Mouse (Mus musculus): ENCODE results near the gene Ppm1l. TPM values are rescaled to one million over a fixed set of nuclear protein-coding genes. Genes with fewer than 3 reads are reported as not detected.
A peak's percentile ranks its signal among the peaks of the same experiment; 100 is the strongest.

Ppm1l gene
- polyA plus RNA-seq, 1 experiment from 2014 or later, result 17.0 TPM

GRCm38 (mm10) chr3:69319061-69319720 lies 2.5 kb downstream of the Ppm1l start:
- peak overlapping the region; percentile 73 for H3K4me3 ChIP-seq (ENCODE audit: low read depth, low read length)
- peaks cover 11% of the 10 kb centered on the region for H3K4me1 ChIP-seq (replicated peaks; ENCODE audit: control insufficient read depth, insufficient read depth, low read length)
- ATAC-seq (replicated peaks; ENCODE audit: low FRiP score), result no peak
- 91% methylated on average over 6 of the region's 6 CpGs for WGBS
- H3K36me3 ChIP-seq (ENCODE audit: control insufficient read depth, insufficient read depth, low read length), result no peaks in the 10 kb centered on the region
- DNase-seq (ENCODE audit: low spot score), result no peak
- no peak overlapping the region for H3K27ac ChIP-seq (ENCODE audit: low read depth, low read length)
- H3K27me3 ChIP-seq (ENCODE audit: control insufficient read depth, insufficient read depth, low read length), result no peaks in the 10 kb centered on the region
- H3K9ac ChIP-seq (ENCODE audit: low read length), result peak overlapping the region; percentile 41; the same call in 1 of the 2 replicates
- peak overlapping the region; percentile 90 for H3K4me2 ChIP-seq (ENCODE audit: low read depth, low read length, severe bottlenecking)
- no peaks in the 10 kb centered on the region for H3K9me3 ChIP-seq (ENCODE audit: control insufficient read depth, low read length)

GRCm38 (mm10) chr3:69323982-69324381 lies 7.3 kb downstream of the Ppm1l start:
- H3K9ac ChIP-seq (ENCODE audit: low read length), result no peak overlapping the region
- H3K27ac ChIP-seq (ENCODE audit: low read depth, low read length), result no peak overlapping the region
- no peak for DNase-seq (ENCODE audit: low spot score)
- no peak overlapping the region for H3K4me3 ChIP-seq (ENCODE audit: low read depth, low read length)
- H3K27me3 ChIP-seq (ENCODE audit: control insufficient read depth, insufficient read depth, low read length), result no peaks in the 10 kb centered on the region
- no peaks in the 10 kb centered on the region for H3K36me3 ChIP-seq (ENCODE audit: control insufficient read depth, insufficient read depth, low read length)
- peaks cover 3% of the 10 kb centered on the region; the same call in 1 of the 2 replicates for H3K4me1 ChIP-seq (replicated peaks; ENCODE audit: control insufficient read depth, insufficient read depth, low read length)
- 85% methylated on average over 3 of the region's 3 CpGs for WGBS
- H3K9me3 ChIP-seq (ENCODE audit: control insufficient read depth, low read length), result no peaks in the 10 kb centered on the region
- ATAC-seq (replicated peaks; ENCODE audit: low FRiP score), result no peak
- H3K4me2 ChIP-seq (ENCODE audit: low read depth, low read length, severe bottlenecking), result no peak overlapping the region

- Histone ChIP-seq H3K27ac (ENCODE audit: low read depth, low read length) (no peak overlapping the region), H3K9me3 (ENCODE audit: control insufficient read depth, low read length) (no peaks in the 10 kb centered on the region), H3K9ac (ENCODE audit: low read length) (no peak overlapping the region), H3K4me2 (ENCODE audit: low read depth, low read length, severe bottlenecking) (no peak overlapping the region), H3K27me3 (ENCODE audit: control insufficient read depth, insufficient read depth, low read length) (no peaks in the 10 kb centered on the region), H3K4me1 (replicated peaks; ENCODE audit: control insufficient read depth, insufficient read depth, low read length) (no peaks in the 10 kb centered on the region), H3K36me3 (ENCODE audit: control insufficient read depth, insufficient read depth, low read length) (no peaks in the 10 kb centered on the region), H3K4me3 (ENCODE audit: low read depth, low read length) (no peak overlapping the region)
- 79% methylated on average over 5 of the region's 5 CpGs for WGBS
- DNase-seq (ENCODE audit: low spot score) (no peak), ATAC-seq (replicated peaks; ENCODE audit: low FRiP score) (no peak)
Observed at GRCm38 (mm10) chr3:69329910-69330309, 13.2 kb downstream of the Ppm1l start.

DNA sequence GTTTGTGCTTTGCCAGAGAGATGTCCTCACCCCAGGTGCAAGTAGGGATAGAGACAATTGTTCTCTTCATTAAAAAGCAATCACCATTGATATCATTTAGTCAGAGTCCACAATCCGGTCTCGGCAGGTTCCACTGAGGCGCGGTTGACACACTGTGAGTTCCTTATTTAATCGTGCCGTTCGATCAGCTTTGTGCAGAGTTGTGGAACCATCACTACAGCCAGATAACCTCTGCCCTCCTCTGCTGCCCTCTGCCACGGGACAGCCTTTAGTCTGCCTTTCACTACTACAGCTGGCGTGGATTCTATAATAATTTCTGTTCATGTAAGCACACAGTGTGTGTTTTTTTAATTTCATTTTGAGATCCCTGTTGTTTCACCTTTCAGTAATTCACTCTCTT lies 17.2 kb downstream of the Ppm1l start:
- Histone ChIP-seq H3K4me1 (replicated peaks; ENCODE audit: control insufficient read depth, insufficient read depth, low read length) (no peaks in the 10 kb centered on the region), H3K36me3 (ENCODE audit: control insufficient read depth, insufficient read depth, low read length) (no peaks in the 10 kb centered on the region), H3K4me2 (ENCODE audit: low read depth, low read length, severe bottlenecking) (no peak overlapping the region), H3K27ac (ENCODE audit: low read depth, low read length) (no peak overlapping the region), H3K9ac (ENCODE audit: low read length) (no peak overlapping the region), H3K27me3 (ENCODE audit: control insufficient read depth, insufficient read depth, low read length) (no peaks in the 10 kb centered on the region), H3K4me3 (ENCODE audit: low read depth, low read length) (no peak overlapping the region), H3K9me3 (ENCODE audit: control insufficient read depth, low read length) (no peaks in the 10 kb centered on the region)
- 75% methylated on average over 9 of the region's 9 CpGs for WGBS
- DNase-seq (ENCODE audit: low spot score) (no peak), ATAC-seq (replicated peaks; ENCODE audit: low FRiP score) (no peak)

DNA sequence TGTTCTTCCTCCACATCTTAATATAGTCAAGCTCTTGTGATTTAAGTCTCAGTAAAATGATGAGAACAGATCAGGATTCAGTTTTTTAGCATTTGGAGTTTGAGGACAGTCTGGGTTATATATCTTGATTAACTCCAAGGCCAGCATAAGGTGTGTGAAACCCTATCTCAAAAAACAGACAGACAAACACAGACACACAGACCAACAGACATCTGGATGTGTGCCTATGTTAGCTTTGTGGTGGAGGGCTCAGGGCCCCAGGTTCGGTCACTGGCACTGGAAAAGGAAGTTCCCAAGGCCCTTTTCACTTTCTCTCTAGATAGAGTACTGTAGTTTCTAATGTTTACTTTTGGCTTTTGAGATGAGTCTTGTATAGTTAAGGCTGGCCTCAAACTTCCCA lies 23.8 kb downstream of the Ppm1l start:
- H3K9me3 ChIP-seq (ENCODE audit: control insufficient read depth, low read length), result no peaks in the 10 kb centered on the region
- H3K27me3 ChIP-seq (ENCODE audit: control insufficient read depth, insufficient read depth, low read length), result no peaks in the 10 kb centered on the region
- 82% methylated on average over 1 of the region's 1 CpGs for WGBS
- H3K27ac ChIP-seq (ENCODE audit: low read depth, low read length), result no peak overlapping the region
- no peak for ATAC-seq (replicated peaks; ENCODE audit: low FRiP score)
- H3K4me1 ChIP-seq (replicated peaks; ENCODE audit: control insufficient read depth, insufficient read depth, low read length), result no peaks in the 10 kb centered on the region
- H3K4me2 ChIP-seq (ENCODE audit: low read depth, low read length, severe bottlenecking), result no peak overlapping the region
- DNase-seq (ENCODE audit: low spot score), result no peak
- no peak overlapping the region for H3K4me3 ChIP-seq (ENCODE audit: low read depth, low read length)
- no peak overlapping the region for H3K9ac ChIP-seq (ENCODE audit: low read length)
- H3K36me3 ChIP-seq (ENCODE audit: control insufficient read depth, insufficient read depth, low read length), result no peaks in the 10 kb centered on the region

GRCm38 (mm10) chr3:69340971-69341370 lies 24.3 kb downstream of the Ppm1l start:
- DNase-seq (ENCODE audit: low spot score) (no peak), ATAC-seq (replicated peaks; ENCODE audit: low FRiP score) (no peak)

DNA sequence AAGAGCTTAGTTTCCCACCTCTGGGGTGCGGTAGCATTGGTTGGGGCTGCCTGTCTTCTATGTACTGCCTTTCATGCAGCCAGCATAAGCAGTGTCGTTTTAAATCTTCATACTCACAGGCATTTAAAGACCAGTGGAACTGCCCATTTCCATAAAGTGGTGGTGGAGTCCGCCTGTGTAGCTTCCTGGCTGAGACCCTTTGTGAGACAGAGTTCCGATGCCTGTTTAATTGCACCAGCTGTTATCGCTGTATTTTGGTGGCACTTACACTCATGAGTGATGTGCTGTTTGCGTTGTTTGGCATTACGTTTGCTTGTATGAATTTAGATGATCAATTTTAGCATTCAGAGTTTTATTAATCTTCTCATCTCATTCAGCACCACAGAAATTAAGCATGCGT lies 24.9 kb downstream of the Ppm1l start:
- WGBS, result 86% methylated on average over 8 of the region's 8 CpGs
- DNase-seq (ENCODE audit: low spot score) (no peak), ATAC-seq (replicated peaks; ENCODE audit: low FRiP score) (no peak)
- no peak overlapping the region for H3K27ac ChIP-seq (ENCODE audit: low read depth, low read length)
- H3K36me3 ChIP-seq (ENCODE audit: control insufficient read depth, insufficient read depth, low read length), result no peaks in the 10 kb centered on the region
- H3K9ac ChIP-seq (ENCODE audit: low read length), result no peak overlapping the region
- H3K9me3 ChIP-seq (ENCODE audit: control insufficient read depth, low read length), result no peaks in the 10 kb centered on the region
- H3K4me3 ChIP-seq (ENCODE audit: low read depth, low read length), result no peak overlapping the region
- no peaks in the 10 kb centered on the region for H3K27me3 ChIP-seq (ENCODE audit: control insufficient read depth, insufficient read depth, low read length)
- H3K4me2 ChIP-seq (ENCODE audit: low read depth, low read length, severe bottlenecking), result no peak overlapping the region
- H3K4me1 ChIP-seq (replicated peaks; ENCODE audit: control insufficient read depth, insufficient read depth, low read length), result no peaks in the 10 kb centered on the region

More at GRCm38 (mm10) chr3:69340971-69341370, 24.3 kb downstream of the Ppm1l start:
- no peaks in the 10 kb centered on the region for H3K36me3 ChIP-seq (ENCODE audit: control insufficient read depth, insufficient read depth, low read length)
- no peaks in the 10 kb centered on the region for H3K27me3 ChIP-seq (ENCODE audit: control insufficient read depth, insufficient read depth, low read length)
- no peak overlapping the region for H3K4me3 ChIP-seq (ENCODE audit: low read depth, low read length)
- no peak overlapping the region for H3K27ac ChIP-seq (ENCODE audit: low read depth, low read length)
- no peaks in the 10 kb centered on the region for H3K4me1 ChIP-seq (replicated peaks; ENCODE audit: control insufficient read depth, insufficient read depth, low read length)
- H3K4me2 ChIP-seq (ENCODE audit: low read depth, low read length, severe bottlenecking), result no peak overlapping the region
- H3K9ac ChIP-seq (ENCODE audit: low read length), result no peak overlapping the region
- H3K9me3 ChIP-seq (ENCODE audit: control insufficient read depth, low read length), result no peaks in the 10 kb centered on the region

DNA sequence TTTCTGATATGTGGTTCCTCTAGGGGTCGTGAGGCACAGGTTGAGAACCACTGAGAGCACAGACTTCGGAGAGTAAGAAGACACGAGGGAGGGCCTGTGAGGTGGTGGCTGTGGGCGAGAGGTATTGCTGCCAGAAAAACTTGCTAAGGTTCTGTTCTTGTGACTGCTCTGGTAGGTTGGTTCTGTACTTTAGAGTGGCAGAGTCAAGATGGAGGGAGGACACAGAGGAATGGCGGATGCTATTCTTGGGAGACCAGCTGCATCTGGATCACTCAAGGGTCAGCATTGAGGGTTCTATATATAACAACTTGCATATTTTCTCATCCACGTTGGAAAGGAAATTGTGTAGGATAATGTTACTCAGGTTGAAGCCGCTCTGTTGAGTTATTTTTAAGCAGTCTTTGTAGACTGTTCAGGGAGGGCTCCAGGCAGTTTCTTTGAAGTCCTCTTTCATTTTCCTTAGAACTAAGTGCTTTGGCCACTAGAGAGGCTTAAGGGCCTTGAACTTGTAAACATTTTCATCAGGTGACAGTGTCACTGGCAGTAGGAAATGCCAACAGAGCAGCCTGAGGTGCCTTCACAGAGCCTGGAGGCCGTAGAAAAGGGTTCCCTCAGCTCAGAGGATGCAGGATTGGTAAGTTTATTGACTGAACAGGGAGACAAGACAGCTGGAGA lies 25.7 kb downstream of the Ppm1l start:
- H3K4me2 ChIP-seq (ENCODE audit: low read depth, low read length, severe bottlenecking), result no peak overlapping the region
- ATAC-seq (replicated peaks; ENCODE audit: low FRiP score) (no peak), DNase-seq (ENCODE audit: low spot score) (no peak)
- H3K9me3 ChIP-seq (ENCODE audit: control insufficient read depth, low read length), result no peaks in the 10 kb centered on the region
- no peak overlapping the region for H3K27ac ChIP-seq (ENCODE audit: low read depth, low read length)
- no peaks in the 10 kb centered on the region for H3K36me3 ChIP-seq (ENCODE audit: control insufficient read depth, insufficient read depth, low read length)
- no peak overlapping the region for H3K9ac ChIP-seq (ENCODE audit: low read length)
- 86% methylated on average over 8 of the region's 8 CpGs for WGBS
- no peak overlapping the region for H3K4me3 ChIP-seq (ENCODE audit: low read depth, low read length)
- no peaks in the 10 kb centered on the region for H3K4me1 ChIP-seq (replicated peaks; ENCODE audit: control insufficient read depth, insufficient read depth, low read length)
- H3K27me3 ChIP-seq (ENCODE audit: control insufficient read depth, insufficient read depth, low read length), result no peaks in the 10 kb centered on the region

- Histone ChIP-seq H3K9ac (ENCODE audit: low read length) (no peak overlapping the region), H3K27ac (ENCODE audit: low read depth, low read length) (no peak overlapping the region), H3K36me3 (ENCODE audit: control insufficient read depth, insufficient read depth, low read length) (no peaks in the 10 kb centered on the region), H3K27me3 (ENCODE audit: control insufficient read depth, insufficient read depth, low read length) (no peaks in the 10 kb centered on the region), H3K9me3 (ENCODE audit: control insufficient read depth, low read length) (no peaks in the 10 kb centered on the region), H3K4me2 (ENCODE audit: low read depth, low read length, severe bottlenecking) (no peak overlapping the region), H3K4me1 (replicated peaks; ENCODE audit: control insufficient read depth, insufficient read depth, low read length) (no peaks in the 10 kb centered on the region), H3K4me3 (ENCODE audit: low read depth, low read length) (no peak overlapping the region)
- 86% methylated on average over 10 of the region's 10 CpGs for WGBS
- DNase-seq (ENCODE audit: low spot score) (no peak), ATAC-seq (replicated peaks; ENCODE audit: low FRiP score) (no peak)
Observed at GRCm38 (mm10) chr3:69343124-69343523, 26.5 kb downstream of the Ppm1l start.

All from forebrain, embryonic 11.5 days (tissue).